Mouse (Mus musculus) forebrain, embryonic 13.5 days (tissue): ENCODE results near the gene Tk1. TPM values are rescaled to one million over a fixed set of nuclear protein-coding genes. Genes with fewer than 3 reads are reported as not detected.

Experiments used
- ATAC-seq: fragments of 200-750 bp; cut with Nextera tagmentation; 2 replicates; pipeline ENCODE4 v1.8.0; 2017
- H3K27ac ChIP-seq: fragments of 300-500 bp; sonication (generic); 2 replicates; pipeline ENCODE4 v1.5.1; 2015; ENCODE audit warnings: inconsistent platforms, mild to moderate bottlenecking, moderate library complexity
- H3K27me3 ChIP-seq: fragments of 300-500 bp; sonication (generic); 2 replicates; pipeline ENCODE4 v1.6.1; 2015; ENCODE audit warnings: mild to moderate bottlenecking, inconsistent platforms
- H3K36me3 ChIP-seq: fragments of 300-500 bp; sonication (generic); 2 replicates; pipeline ENCODE4 v1.6.1; 2015; ENCODE audit warnings: mild to moderate bottlenecking, inconsistent platforms; ENCODE audit not compliant: poor library complexity, severe bottlenecking
- H3K4me1 ChIP-seq: fragments of 300-500 bp; sonication (generic); 2 replicates; pipeline ENCODE4 v1.6.1; 2015; ENCODE audit warnings: inconsistent platforms
- H3K4me2 ChIP-seq: fragments of 300-500 bp; sonication (generic); 2 replicates; pipeline ENCODE4 v1.6.1; 2015; ENCODE audit warnings: inconsistent platforms, mild to moderate bottlenecking, moderate library complexity
- H3K4me3 ChIP-seq: fragments of 300-500 bp; sonication (generic); 2 replicates; pipeline ENCODE4 v1.5.1; 2015; ENCODE audit warnings: mild to moderate bottlenecking, inconsistent platforms
- H3K9ac ChIP-seq: fragments of 300-500 bp; sonication (generic); 2 replicates; pipeline ENCODE4 v1.6.1; 2015; ENCODE audit warnings: mild to moderate bottlenecking, inconsistent platforms
- H3K9me3 ChIP-seq: fragments of 300-500 bp; sonication (generic); replicated peaks from 2 replicates; pipeline ENCODE4 v1.6.1; 2016; ENCODE audit warnings: inconsistent platforms
- WGBS: fragments of 180-500 bp; shearing (Covaris S2); methylation state at CpG from one replicate; pipeline ENCODE4 v1.1.7; 2015; 5-methylcytosine and 5-hydroxymethylcytosine counted together
- polyA plus RNA-seq: library from polyadenylated mRNA; unstranded; fragments of >200 nt; fragmentation: Nextera tagmentation; extraction: Ambion mirVana; gene quantifications from 2 replicates; pipeline ENCODE4 v1.2.1, GENCODE M21; 2015

Tk1 gene
- polyA plus RNA-seq, 1 experiment from 2014 or later: 103 TPM

DNA sequence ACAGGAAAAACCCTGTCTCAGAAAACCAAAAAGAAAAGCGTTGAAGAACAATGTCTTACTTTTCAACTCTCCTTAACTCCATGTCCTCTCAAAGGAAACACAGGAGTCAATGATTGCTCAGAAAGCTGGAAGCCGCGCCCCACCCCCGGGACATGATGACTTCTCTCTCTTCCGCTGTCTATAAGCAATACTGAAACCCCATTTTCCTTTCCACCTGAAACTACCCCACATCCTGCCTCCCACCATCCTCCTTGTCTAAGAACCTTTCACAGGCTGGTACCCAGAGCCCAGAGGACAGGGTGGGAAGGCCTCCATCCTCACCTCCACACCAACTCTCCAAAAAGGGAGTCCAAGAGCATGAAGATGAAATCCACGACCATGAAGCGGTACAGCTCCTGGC is 53.5 kb downstream of the Tk1 start:
- 93% methylated on average over 7 of the region's 7 CpGs for WGBS
- Histone ChIP-seq H3K4me1 (peaks cover 16% of the 10 kb centered on the region), H3K27me3 (no peaks in the 10 kb centered on the region), H3K9ac (no peak overlapping the region), H3K4me2 (no peak overlapping the region), H3K27ac (no peak overlapping the region), H3K4me3 (no peak overlapping the region), H3K9me3 (no peaks in the 10 kb centered on the region), H3K36me3 (no peaks in the 10 kb centered on the region)
- no peak for ATAC-seq

DNA sequence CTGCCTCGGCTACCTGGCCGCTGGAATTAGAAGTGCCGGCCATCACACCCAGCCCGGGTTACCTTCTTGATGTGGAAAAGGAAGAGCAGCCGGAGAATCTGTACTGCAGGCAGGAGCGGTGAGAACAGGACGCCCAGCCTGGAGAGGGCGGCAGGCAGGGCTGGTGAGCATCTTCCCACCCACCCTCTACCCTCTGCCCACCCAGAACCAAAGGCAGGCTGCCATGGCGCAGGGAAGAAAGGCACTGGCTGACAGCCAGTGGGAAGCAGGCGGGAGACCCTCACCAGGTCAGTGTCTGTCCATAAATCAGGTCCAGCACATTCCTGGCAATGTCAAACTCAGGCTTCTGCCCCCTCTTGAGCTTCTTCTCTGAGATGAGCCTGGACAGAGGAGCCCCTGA is 55.5 kb downstream of the Tk1 start:
- Histone ChIP-seq H3K4me3 (no peak overlapping the region), H3K27ac (no peak overlapping the region), H3K4me1 (peaks cover 16% of the 10 kb centered on the region), H3K27me3 (no peaks in the 10 kb centered on the region), H3K4me2 (no peak overlapping the region), H3K9ac (no peak overlapping the region), H3K9me3 (no peaks in the 10 kb centered on the region), H3K36me3 (peaks cover 15% of the 10 kb centered on the region)
- no peak for ATAC-seq
- WGBS: 83% methylated on average over 10 of the region's 10 CpGs

DNA sequence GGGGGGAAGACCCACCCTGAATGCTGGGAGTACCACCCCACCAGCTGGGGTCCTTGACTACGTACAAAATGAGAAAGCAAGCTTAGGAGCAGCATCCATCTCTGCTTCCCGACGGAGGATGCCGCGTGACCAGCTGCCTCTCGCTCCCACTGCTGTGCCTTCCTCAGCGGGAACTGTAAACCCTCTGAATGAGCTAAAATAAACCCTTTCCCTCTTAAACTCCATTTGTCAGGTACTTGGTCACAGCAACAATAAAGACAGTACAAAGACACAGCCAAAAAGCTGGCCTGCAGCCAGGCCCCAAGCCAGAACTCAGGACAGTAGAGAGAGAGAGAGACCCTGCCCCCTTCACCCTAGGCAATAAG is 56.2 kb downstream of the Tk1 start:
- H3K27ac ChIP-seq: peak overlapping the region; percentile 28; the same call in 1 of the 2 replicates
- H3K9ac ChIP-seq: no peak overlapping the region
- H3K4me1 ChIP-seq: peaks cover 16% of the 10 kb centered on the region
- H3K27me3 ChIP-seq: no peaks in the 10 kb centered on the region
- 69% methylated on average over 7 of the region's 7 CpGs for WGBS
- H3K36me3 ChIP-seq: peaks cover 23% of the 10 kb centered on the region
- 0 out of 2 replicates have a peak, but pooled peaks have one; percentile 14 for ATAC-seq
- no peaks in the 10 kb centered on the region for H3K9me3 ChIP-seq
- H3K4me2 ChIP-seq: no peak overlapping the region
- H3K4me3 ChIP-seq: no peak overlapping the region

DNA sequence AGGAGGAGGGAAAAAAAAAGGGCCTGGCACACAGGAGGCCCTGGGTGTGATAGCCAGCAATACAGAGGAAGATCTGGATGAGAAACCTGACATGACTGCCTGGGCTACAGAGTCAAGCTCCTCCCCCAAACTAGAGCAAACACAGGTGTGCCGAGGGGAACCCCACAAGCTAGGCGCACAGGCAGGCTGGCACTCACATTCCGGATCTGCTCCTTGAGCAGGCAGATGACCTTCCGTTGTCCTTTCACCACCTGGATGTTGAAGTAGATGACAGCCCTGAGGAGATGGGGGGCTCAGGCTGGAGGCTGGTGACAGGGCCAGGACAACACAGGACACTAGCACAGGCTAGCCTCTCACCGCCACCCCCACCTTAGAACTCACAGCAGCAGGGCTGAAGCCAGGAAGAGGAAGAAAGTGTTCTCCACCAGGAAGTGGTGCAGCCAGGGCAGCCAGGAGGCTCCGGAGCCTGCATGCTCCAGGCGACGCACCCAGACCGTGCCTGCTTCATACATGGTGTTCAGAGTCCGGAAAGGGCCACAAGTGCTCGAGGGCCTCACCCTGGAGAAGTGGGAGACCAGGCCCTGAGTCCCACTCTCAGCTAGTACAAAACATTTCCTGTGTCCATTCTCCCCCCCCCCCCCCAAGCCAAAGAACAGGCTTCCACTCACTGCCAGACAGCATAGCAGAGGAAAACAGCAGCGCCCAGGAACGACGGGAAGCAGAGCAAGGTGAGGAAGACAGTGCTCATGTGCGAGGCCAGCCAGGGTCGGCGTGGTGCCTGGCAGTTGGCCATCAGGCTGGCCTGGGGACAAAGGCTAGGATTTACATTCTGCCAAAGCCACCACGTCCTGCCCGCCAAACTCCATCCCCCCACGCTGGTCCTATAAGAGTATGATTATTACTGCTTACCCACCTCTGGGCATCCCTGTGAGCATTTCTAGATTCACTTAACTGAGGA is 56.9 kb downstream of the Tk1 start:
- no peak for ATAC-seq
- Histone ChIP-seq H3K27ac (peak overlapping the region; percentile 28; the same call in 1 of the 2 replicates), H3K4me3 (no peak overlapping the region), H3K27me3 (no peaks in the 10 kb centered on the region), H3K9ac (no peak overlapping the region; the same call in 1 of the 2 replicates), H3K4me1 (peaks cover 16% of the 10 kb centered on the region), H3K4me2 (no peak overlapping the region), H3K36me3 (peaks cover 29% of the 10 kb centered on the region), H3K9me3 (no peaks in the 10 kb centered on the region)
- 78% methylated on average over 20 of the region's 20 CpGs for WGBS

DNA sequence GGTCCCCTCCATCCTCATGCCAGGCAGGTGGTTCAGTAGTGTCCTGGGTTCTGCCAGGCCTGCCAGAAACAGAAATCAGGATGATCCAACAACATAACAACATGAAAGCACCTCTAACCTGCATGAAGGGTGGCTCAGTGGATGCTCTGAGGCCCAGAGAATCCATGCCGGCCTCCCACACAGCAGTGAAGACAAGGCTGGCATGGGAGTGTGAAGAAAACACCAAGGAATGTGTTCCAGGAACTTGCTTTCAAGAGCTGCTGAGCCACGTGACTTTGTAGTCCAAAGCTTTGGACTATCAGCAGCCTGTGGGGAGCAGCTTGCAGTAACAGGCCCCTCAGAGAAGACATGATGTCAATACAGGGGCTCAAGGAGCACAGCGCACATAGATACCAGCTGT is 59.6 kb downstream of the Tk1 start:
- H3K4me2 ChIP-seq: no peak overlapping the region
- H3K36me3 ChIP-seq: peaks cover 53% of the 10 kb centered on the region
- WGBS: 85% methylated on average over 3 of the region's 3 CpGs
- no peaks in the 10 kb centered on the region for H3K27me3 ChIP-seq
- no peak overlapping the region for H3K9ac ChIP-seq
- H3K4me3 ChIP-seq: no peak overlapping the region
- no peak for ATAC-seq
- no peak overlapping the region; the same call in 1 of the 2 replicates for H3K27ac ChIP-seq
- H3K4me1 ChIP-seq: peaks cover 16% of the 10 kb centered on the region
- no peaks in the 10 kb centered on the region for H3K9me3 ChIP-seq

Other genes starting within 250 kb of the Tk1 start
- 23.7 and 24.7 TPM in 2 replicates for gene Tnrc6c, start 171.8 kb downstream of the Tk1 start, polyA plus RNA-seq
- 0.45 and 0.52 TPM in 2 replicates for gene Tmc8, start 44.0 kb downstream of the Tk1 start, polyA plus RNA-seq
- gene Tmc6, start 43.9 kb downstream of the Tk1 start, polyA plus RNA-seq: 1.8 and 2.1 TPM in 2 replicates
- gene 6030468B19Rik, start 28.4 kb downstream of the Tk1 start, polyA plus RNA-seq: not detected in 2 replicates
- gene Gm20708, start 16.4 kb downstream of the Tk1 start, polyA plus RNA-seq: 0.36 and 0.49 TPM in 2 replicates
- gene Syngr2, start 16.4 kb downstream of the Tk1 start, polyA plus RNA-seq: 15.9 and 17.4 TPM in 2 replicates
- 7.4 and 7.5 TPM in 2 replicates for gene Afmid, start 168 bp downstream of the Tk1 start, polyA plus RNA-seq
- gene Birc5, start 23.2 kb upstream of the Tk1 start, polyA plus RNA-seq: 231 and 243 TPM in 2 replicates
- not detected in 2 replicates for gene Tmem235, start 34.7 kb upstream of the Tk1 start, polyA plus RNA-seq
- 2.3 and 2.5 TPM in 2 replicates for gene Tha1, start 47.4 kb upstream of the Tk1 start, polyA plus RNA-seq
- 12.4 and 13.5 TPM in 2 replicates for gene Socs3, start 144.0 kb upstream of the Tk1 start, polyA plus RNA-seq
- gene Pgs1, start 160.2 kb upstream of the Tk1 start, polyA plus RNA-seq: 42.7 and 47.7 TPM in 2 replicates